Mouse (Mus musculus): Measurements from ENCODE around the gene Zfp773. TPM values are rescaled to one million over a fixed set of nuclear protein-coding genes. Genes with fewer than 3 reads are reported as not detected.

Gene Zfp773
- polyA plus RNA-seq (2012; rRNA removed): 0.10 TPM in 2 replicates

GRCm38 (mm10) chr7:7136379-7136866, at the start of gene Zfp773:
TSS of gene Zfp773 (minus strand) at chr7:7136755.

GRCm38 (mm10) chr7:7171227-7172147, 34.9 kb upstream of the Zfp773 start, which contains the start of gene Zfp418:
TSS of gene Zfp418 (plus strand) at chr7:7171330.

GRCm38 (mm10) chr7:7120921-7121601, 15.5 kb downstream of the Zfp773 start, which contains the start of gene Zfp954:
TSS of gene Zfp954 (minus strand) at chr7:7121488.

Other genes starting within 250 kb of the Zfp773 start
- gene Aurkc, start 141.5 kb downstream of the Zfp773 start, polyA plus RNA-seq (2012; rRNA removed): not detected in 2 replicates
- gene Zfp954, start 15.3 kb downstream of the Zfp773 start, polyA plus RNA-seq (2012; rRNA removed): 3.5 and 3.6 TPM in 2 replicates
- 0.25 and 0.39 TPM in 2 replicates for gene Zfp418, start 34.6 kb upstream of the Zfp773 start, polyA plus RNA-seq (2012; rRNA removed)
- 0.98 and 1.1 TPM in 2 replicates for gene Zfp772, start 73.2 kb upstream of the Zfp773 start, polyA plus RNA-seq (2012; rRNA removed)
- 0.37 and 0.38 TPM in 2 replicates for gene Vmn2r29, start 110.6 kb upstream of the Zfp773 start, polyA plus RNA-seq (2012; rRNA removed)
- gene Gm45844, start 141.5 kb upstream of the Zfp773 start, polyA plus RNA-seq (2012; rRNA removed): 0.35 and 0.47 TPM in 2 replicates
- 6.0 and 7.0 TPM in 2 replicates for gene Clcn4, start 164.1 kb upstream of the Zfp773 start, polyA plus RNA-seq (2012; rRNA removed)
- not detected in 2 replicates for gene Vmn2r30, start 200.9 kb upstream of the Zfp773 start, polyA plus RNA-seq (2012; rRNA removed)
- gene Gm45783, start 237.8 kb upstream of the Zfp773 start, polyA plus RNA-seq (2012; rRNA removed): not detected in 2 replicates